Mouse (Mus musculus): ENCODE data around the gene Araf.

Araf gene

DNA sequence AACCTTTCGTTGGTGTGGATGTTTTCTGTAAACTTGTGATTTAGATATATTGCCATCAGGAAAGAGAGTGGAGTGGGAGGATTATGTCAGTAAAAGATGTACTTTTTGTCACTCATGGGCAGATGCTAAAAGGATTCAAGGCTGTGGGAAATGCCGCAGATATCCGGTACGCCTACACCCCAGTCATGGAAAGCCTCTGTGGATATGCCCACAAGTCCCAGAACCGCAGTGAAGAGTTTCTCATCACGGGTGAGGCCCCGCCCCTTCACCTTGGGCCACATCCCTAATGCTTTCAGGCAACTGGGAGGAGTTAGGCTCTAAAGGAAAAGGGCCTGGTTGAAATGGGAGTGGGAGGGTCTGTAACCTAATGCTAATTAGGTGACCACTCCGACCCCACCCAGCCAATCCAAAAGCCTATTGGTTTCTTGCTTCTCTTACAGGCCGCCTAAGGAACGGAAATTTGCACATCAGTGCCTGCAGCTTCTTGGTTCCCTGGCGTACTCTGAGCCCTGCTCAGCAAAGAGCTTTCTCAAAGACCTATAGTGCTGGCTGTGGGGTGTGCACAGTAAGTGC lies 75.4 kb downstream of the Araf start:
- TF ChIP-seq GATA4 (IDR thresholded peaks at IDR 0.05; ENCODE audit: insufficient replicate concordance, low read length): no peak

GRCm38 (mm10) chrX:20875241-20875640 lies 77.6 kb downstream of the Araf start:
- TF ChIP-seq GATA4 (IDR thresholded peaks at IDR 0.05; ENCODE audit: insufficient replicate concordance, low read length): no peak

- TF ChIP-seq GATA4 (IDR thresholded peaks at IDR 0.05; ENCODE audit: insufficient replicate concordance, low read length): no peak
Measured at GRCm38 (mm10) chrX:20910074-20910473, 112.5 kb downstream of the Araf start.

All from liver, adult (tissue).